In genomic region chr10:103726680-103727079, GRCm38 (mm10) we compare ENCODE assay signal across 12 mouse cellular contexts.
A peak's percentile ranks its signal among the peaks of the same experiment; 100 is the strongest.
DNase-seq lines count a peak whose midpoint lies in the region; ATAC-seq lines count a peak whose summit lies in the region.
"Had no signal": no experiment of that assay in that cellular context is flagged by ENCODE, and none has a peak within 500 bp of the region (broad histone marks: within the 10 kb centered on the region; RNA-seq: fewer than 3 reads in every experiment).

No protein-coding gene starts in this region.

- no peaks in the 10 kb centered on the region for H3K27me3 ChIP-seq in forebrain, embryonic 12.5 days
- no peaks in the 10 kb centered on the region for H3K27me3 ChIP-seq in forebrain, embryonic 16.5 days (replicated peaks; ENCODE audit: control insufficient read depth, insufficient read depth, low read length)
- no peaks in the 10 kb centered on the region for H3K27me3 ChIP-seq in hindbrain, embryonic 14.5 days (ENCODE audit: control insufficient read depth, insufficient read depth, low read length)
- H3K27me3 ChIP-seq in midbrain, embryonic 14.5 days (ENCODE audit: control insufficient read depth, insufficient read depth, low read length): no peaks in the 10 kb centered on the region
- H3K27me3 ChIP-seq: intestine, embryonic 15.5 days had no signal

- peak; percentile 75 for DNase-seq in embryo, embryonic 11 days
- no peak for DNase-seq in hindbrain, embryonic 14.5 days (ENCODE audit: low spot score)
- DNase-seq in midbrain, embryonic 14.5 days: peak; percentile 53
- DNase-seq in ovary, postnatal 10 days (ENCODE audit: low spot score): no peak
- no peak for DNase-seq in testis, postnatal 14 days (ENCODE audit: low spot score)
- DNase-seq in spleen, postnatal 4 days (ENCODE audit: low spot score in 2 of 2): no peak
- DNase-seq: gastrocnemius, postnatal 10 days; lung, postnatal 4 days had no signal

- H3K9ac ChIP-seq in forebrain, embryonic 12.5 days: no peak overlapping the region
- no peak overlapping the region for H3K9ac ChIP-seq in forebrain, embryonic 16.5 days (replicated peaks; ENCODE audit: low read depth, low read length)
- no peak overlapping the region for H3K9ac ChIP-seq in hindbrain, embryonic 14.5 days
- no peak overlapping the region for H3K9ac ChIP-seq in midbrain, embryonic 14.5 days (replicated peaks; ENCODE audit: low read length)
- H3K9ac ChIP-seq: intestine, embryonic 15.5 days; liver, embryonic 14.5 days had no signal

- H3K4me3 ChIP-seq in forebrain, embryonic 12.5 days (replicated peaks): no peak overlapping the region
- H3K4me3 ChIP-seq in forebrain, embryonic 16.5 days (replicated peaks; ENCODE audit: low read length): no peak overlapping the region
- no peak overlapping the region for H3K4me3 ChIP-seq in hindbrain, embryonic 14.5 days (replicated peaks; ENCODE audit: low read length)
- no peak overlapping the region for H3K4me3 ChIP-seq in midbrain, embryonic 14.5 days (replicated peaks; ENCODE audit: low read depth, low read length)
- H3K4me3 ChIP-seq: intestine, embryonic 15.5 days had no signal

- peaks cover 6% of the 10 kb centered on the region for H3K4me1 ChIP-seq in forebrain, embryonic 12.5 days
- H3K4me1 ChIP-seq in forebrain, embryonic 16.5 days (replicated peaks; ENCODE audit: control insufficient read depth, insufficient read depth, low read length): 0 out of 2 replicates have a peak, but pooled peaks cover 2% of the 10 kb centered on the region
- peaks cover 6% of the 10 kb centered on the region; the same call in 1 of the 2 replicates for H3K4me1 ChIP-seq in hindbrain, embryonic 14.5 days (replicated peaks; ENCODE audit: control insufficient read depth, insufficient read depth, low read length)
- peaks cover 3% of the 10 kb centered on the region for H3K4me1 ChIP-seq in midbrain, embryonic 14.5 days (ENCODE audit: control insufficient read depth, insufficient read depth, low read length)
- H3K4me1 ChIP-seq: intestine, embryonic 15.5 days had no signal

- H3K4me2 ChIP-seq in forebrain, embryonic 12.5 days: no peak overlapping the region
- H3K4me2 ChIP-seq in forebrain, embryonic 16.5 days (ENCODE audit: low read length): no peak overlapping the region
- no peak overlapping the region for H3K4me2 ChIP-seq in hindbrain, embryonic 14.5 days (replicated peaks)
- no peak overlapping the region for H3K4me2 ChIP-seq in midbrain, embryonic 14.5 days (ENCODE audit: low read length)
- H3K4me2 ChIP-seq: intestine, embryonic 15.5 days had no signal

- H3K9me3 ChIP-seq in forebrain, embryonic 12.5 days: no peaks in the 10 kb centered on the region
- no peaks in the 10 kb centered on the region for H3K9me3 ChIP-seq in forebrain, embryonic 16.5 days (ENCODE audit: control insufficient read depth, low read length)
- no peaks in the 10 kb centered on the region for H3K9me3 ChIP-seq in hindbrain, embryonic 14.5 days (ENCODE audit: control insufficient read depth, low read length)
- H3K9me3 ChIP-seq in midbrain, embryonic 14.5 days (ENCODE audit: control insufficient read depth, low read length): no peaks in the 10 kb centered on the region
- H3K9me3 ChIP-seq: intestine, embryonic 15.5 days had no signal

- ATAC-seq in forebrain, embryonic 12.5 days (ENCODE audit: low FRiP score): peak; percentile 91
- ATAC-seq in forebrain, embryonic 16.5 days: no peak
- peak; percentile 83 for ATAC-seq in hindbrain, embryonic 14.5 days (ENCODE audit: low FRiP score)
- ATAC-seq in midbrain, embryonic 14.5 days (ENCODE audit: low FRiP score, low TSS enrichment): peak; percentile 70; the same call in 1 of the 2 replicates
- ATAC-seq: intestine, embryonic 15.5 days had no signal

- H3K36me3 ChIP-seq in forebrain, embryonic 12.5 days (replicated peaks): no peaks in the 10 kb centered on the region
- H3K36me3 ChIP-seq in forebrain, embryonic 16.5 days (ENCODE audit: control insufficient read depth, insufficient read depth): no peaks in the 10 kb centered on the region
- no peaks in the 10 kb centered on the region for H3K36me3 ChIP-seq in hindbrain, embryonic 14.5 days (replicated peaks; ENCODE audit: control insufficient read depth, insufficient read depth)
- H3K36me3 ChIP-seq in midbrain, embryonic 14.5 days (ENCODE audit: control insufficient read depth, insufficient read depth, low read length): no peaks in the 10 kb centered on the region
- H3K36me3 ChIP-seq: intestine, embryonic 15.5 days had no signal

- no peak overlapping the region for H3K27ac ChIP-seq in forebrain, embryonic 12.5 days
- H3K27ac ChIP-seq in forebrain, embryonic 16.5 days (ENCODE audit: low read length): no peak overlapping the region
- no peak overlapping the region for H3K27ac ChIP-seq in hindbrain, embryonic 14.5 days
- H3K27ac ChIP-seq in midbrain, embryonic 14.5 days (replicated peaks; ENCODE audit: low read depth, low read length): no peak overlapping the region
- H3K27ac ChIP-seq: intestine, embryonic 15.5 days; liver, embryonic 14.5 days had no signal

Comparison
In these comparisons a context has a peak if more than half of its experiments do, and no peak if none do; other contexts are left out.
1. DNase-seq: peak in embryo, embryonic 11 days (single experiment) and midbrain, embryonic 14.5 days (single experiment); none in hindbrain, embryonic 14.5 days (single experiment), ovary, postnatal 10 days (single experiment), testis, postnatal 14 days (single experiment) and spleen, postnatal 4 days (0 of 2).